Mouse (Mus musculus) adipocyte (in vitro differentiated cells): ENCODE results near the gene Chrm5.
A peak's percentile ranks its signal among the peaks of the same experiment; 100 is the strongest.

Source experiments
- DNase-seq: peaks from one replicate; pipeline ENCODE4 v3.0.0-alpha.2; 2016; ENCODE audit warnings: low spot score

The Chrm5 gene

DNA sequence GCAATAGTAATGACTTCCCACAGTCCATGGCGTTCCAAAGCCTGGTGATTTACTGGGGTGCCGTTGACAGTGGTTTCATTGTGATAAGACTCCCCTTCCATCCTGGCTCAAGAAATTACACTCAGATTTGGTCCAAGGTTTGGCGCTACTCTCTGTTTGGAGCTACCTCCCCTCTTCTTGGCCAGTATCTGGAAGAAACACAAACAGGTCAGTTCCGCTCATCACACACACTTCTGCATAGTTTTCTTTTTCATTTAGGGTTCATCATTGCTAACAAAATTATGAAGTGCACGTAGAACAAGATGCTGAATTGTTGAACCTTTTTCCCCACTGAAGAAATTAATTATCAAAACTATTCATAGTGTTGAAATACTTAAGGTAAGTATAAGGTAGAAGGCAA lies at the start of gene Chrm5:
Gene Chrm5 (minus strand): TSS at position 101 of the 400 bp plus-strand sequence.
- DNase-seq, result no peak

DNA sequence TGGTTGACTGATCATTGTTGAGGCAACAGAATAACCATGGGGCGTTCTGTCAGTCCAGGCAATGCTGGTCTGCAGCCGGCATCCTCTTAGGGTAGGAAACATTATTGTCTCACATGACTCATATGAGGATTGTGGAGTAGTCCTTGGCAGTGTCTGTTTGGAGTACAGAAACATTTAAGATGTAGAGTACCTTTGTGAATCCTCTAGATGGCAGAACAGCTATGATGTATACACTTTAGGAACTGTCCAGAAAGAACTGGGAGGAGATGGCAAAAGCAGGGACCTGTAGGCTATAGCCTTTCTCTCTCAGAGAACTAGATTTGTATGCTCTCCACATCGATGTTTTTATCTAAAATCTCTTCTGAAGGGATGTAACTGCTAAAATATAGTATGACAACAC lies 46.4 kb upstream of the Chrm5 start:
- DNase-seq, result no peak

DNA sequence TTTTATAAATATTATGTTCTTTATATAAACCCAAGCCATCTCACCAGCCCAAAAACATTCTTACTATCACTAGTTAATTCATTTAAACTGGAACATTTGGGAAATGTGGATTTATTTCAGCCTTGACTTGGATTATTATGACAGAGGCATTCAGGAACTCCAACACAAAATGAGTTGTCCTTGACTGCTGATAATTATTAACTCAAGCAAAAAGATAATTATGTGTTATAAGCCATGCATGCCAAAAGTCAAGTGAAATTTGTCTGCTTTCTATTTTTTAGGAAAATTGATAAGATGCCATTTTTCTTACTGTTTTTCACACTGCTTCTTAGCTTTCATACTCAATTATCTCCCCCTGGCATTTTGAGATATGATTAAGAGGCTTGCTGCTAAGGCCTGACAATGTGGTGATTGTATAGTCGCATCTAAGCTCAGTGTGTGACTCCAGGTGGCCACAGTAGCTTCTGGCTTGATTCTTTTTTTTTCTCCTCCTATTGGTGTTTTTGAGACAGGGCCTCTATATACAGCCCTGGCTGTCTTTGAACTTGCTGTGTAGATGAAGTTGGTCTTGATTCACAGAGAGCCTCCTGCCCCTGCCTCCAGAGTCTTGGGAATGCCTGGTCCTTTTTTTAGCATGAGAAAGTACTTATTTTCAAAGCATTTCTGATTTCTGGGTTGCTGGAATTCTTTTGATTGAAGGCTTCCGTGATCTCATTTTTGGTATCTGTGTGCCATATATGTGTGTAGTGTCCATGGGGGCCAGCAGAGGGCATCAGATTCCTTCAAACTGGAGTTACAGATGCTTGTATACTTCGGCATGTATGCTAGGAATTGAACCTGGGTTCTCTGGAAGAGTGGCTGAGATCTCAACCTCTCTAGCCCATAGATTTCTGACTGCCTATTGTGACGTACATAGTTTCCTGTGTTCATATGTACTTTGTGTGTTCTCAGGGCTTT lies 40.2 kb upstream of the Chrm5 start:
- DNase-seq, result no peak

DNA sequence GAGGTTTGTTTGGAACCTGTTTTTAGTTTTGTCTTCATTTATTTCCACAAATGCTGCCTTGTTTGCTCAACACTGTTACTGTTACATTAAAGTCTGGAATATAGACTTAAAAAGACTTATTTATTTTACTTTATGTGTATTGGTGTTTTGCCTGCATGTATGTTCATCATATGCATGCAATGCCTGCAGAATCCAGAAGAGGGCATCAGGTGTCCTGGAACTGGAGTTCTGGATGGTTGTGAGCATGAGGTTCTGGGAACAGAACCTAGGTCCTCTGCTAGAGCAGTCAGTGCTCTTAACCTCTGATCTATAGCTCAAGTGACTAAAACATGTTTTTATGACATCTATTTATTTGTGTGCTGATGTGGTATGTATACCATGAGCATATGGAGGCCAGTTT lies 38.0 kb upstream of the Chrm5 start:
- no peak for DNase-seq

DNA sequence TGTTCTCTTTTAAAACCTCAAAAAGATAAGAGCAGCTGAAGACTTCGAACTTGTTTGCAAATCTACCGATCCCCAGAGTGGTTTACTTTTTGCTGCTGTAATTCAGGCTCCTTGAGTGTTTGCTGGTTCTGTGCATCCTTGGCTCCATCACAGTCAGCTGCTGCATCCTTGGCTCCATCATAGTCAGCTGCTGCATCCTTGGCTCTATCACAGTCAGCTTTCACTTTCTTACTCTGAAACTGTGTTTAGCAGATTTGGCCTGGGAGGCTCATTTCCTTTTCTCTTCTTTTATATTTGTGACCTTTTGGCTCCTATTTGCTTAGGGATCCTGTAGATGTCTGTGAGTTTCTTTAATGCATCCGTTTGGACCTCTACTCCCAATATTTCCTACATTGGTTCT lies 36.6 kb upstream of the Chrm5 start:
- no peak for DNase-seq

DNA sequence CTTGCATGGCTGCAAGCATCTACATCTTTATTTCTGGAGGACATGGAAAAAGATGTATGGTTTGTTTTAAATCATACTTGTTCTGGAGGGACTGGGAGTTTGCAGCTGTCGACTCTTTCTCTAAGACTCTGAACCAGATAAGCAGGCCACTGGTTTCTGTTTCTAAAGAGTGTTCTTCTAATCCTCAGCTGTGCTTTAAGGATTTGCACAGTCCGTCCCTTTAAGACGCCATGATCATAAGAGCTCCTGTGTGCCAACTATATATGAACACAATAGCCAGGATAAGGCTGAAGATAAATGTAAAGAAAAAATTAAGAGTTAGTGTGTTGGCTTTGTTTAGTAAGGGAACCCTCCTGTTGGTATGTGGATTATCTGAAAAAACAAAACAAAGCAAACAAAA lies 36.2 kb upstream of the Chrm5 start:
- DNase-seq, result no peak

DNA sequence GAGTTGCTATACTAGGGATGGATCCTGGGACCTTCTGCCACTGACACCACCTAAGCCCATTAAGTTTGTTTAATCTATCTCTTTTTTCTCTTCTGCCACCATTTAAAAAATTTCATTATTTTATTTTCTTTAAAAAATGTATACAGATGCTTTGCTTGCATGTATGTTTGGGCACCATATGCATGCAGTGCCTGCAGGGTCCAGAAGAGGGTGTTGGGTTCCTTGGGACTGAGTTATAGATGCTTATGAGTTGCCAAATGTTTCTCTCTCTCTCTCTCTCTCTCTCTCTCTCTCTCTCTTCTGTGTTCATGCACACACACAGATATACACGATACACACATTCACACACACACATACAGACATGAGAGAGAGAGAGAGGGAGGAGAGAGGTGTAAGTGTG lies 32.5 kb upstream of the Chrm5 start:
- DNase-seq, result no peak

DNA sequence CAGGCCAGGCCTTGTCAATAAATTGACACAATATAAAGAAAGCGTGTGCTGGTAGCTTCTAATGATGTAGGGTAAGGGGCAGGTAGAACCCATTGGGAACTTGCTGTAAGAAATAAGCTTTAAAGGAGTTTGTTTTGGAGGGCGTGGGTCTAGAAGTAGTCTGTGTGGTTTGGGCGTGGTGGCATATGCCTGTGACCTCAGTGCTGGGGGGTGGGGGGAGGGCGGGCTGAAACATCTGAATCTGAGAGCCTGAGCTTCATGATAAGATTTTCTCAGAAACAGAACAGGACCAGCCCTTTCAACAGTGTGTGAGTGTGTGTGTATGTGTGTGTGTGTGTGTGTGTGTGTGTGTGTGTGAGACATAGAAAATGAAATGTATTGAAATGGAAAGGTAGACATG lies 29.6 kb upstream of the Chrm5 start:
- DNase-seq, result no peak

DNA sequence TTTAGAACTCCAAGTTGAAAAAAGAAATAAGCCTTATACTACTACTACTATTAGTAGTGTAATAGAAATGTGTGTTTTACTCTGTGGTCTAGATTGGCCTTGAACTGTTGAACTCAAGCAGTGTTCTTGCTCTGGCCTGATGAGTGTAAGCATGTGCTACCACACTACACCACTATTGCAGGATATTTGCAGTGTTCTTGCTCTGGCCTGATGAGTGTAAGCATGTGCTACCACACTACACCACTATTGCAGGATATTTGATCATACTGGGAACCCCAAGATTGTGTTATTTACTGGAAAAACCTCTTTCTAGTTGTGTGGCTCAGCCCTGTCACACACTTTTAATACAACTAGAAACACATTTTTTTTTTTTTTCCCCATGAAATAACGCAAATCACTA lies 26.9 kb upstream of the Chrm5 start:
- no peak for DNase-seq

DNA sequence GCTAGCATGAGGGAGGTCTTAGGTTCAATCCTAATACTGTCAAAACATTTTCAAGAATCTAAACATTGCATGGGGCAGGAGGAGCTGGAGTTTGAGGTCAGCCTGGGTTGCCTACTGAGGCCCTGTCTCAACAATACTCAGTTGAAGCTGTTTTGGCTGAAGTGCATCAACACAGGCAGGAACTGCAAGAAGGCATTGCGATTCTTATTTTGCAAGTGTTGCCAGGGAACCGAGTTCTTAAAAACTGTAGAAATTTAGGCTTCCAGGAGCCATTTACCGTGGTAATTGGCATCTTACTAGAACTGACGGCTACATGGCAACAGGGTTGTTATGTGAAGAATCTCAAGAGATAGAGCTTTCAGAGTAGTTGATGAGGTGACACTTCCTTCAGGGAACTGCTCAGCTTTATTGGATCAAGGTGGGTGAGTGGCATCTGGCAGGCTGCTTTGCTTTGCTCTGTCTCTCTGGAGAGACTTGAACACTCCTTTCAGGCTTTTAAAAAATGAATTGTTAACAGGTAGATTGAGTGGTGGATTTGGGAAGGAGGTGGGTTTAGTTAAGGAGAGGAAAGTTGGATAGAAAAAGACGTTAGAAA lies 26.4 kb upstream of the Chrm5 start:
- DNase-seq, result no peak

DNA sequence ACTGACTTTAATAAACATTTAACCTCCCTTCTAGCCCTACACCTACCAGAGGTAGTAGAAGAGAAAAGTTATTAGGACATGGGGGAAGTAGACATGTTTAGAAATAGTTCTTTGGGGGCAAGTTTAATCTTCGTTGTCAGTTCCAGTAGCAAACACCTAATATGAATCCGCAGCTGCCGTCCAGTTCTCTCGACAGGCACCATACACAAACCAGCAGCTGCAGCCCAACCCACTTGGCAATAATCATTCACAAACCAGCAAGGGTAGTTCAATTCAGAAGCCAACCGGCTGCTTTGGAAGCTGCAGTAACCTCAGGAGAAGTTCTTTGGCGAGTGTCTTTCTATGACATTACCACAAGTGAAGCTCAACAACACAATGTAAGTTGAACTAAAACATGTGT lies 23.4 kb upstream of the Chrm5 start:
- DNase-seq, result no peak

DNA sequence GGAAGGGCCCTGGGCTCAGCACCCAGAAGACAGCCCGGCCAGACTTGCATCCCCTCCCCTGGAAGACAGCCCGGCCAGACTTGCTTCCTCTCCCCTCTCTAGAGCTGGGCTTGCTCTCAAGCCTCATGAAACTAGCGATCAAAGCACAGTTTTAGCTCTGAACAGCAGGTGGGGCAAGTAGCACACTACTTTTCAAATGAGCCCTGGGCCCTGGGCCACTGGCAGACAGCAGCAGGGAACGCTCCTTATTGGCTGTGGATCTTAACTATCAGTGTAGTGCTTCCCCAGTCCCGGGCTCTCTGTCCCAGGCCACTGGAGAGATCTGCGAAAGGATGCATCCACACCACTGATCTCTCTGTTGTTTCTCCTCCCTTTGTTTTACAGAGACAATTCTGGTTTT lies 20.6 kb upstream of the Chrm5 start:
- peak; percentile 81 for DNase-seq

DNA sequence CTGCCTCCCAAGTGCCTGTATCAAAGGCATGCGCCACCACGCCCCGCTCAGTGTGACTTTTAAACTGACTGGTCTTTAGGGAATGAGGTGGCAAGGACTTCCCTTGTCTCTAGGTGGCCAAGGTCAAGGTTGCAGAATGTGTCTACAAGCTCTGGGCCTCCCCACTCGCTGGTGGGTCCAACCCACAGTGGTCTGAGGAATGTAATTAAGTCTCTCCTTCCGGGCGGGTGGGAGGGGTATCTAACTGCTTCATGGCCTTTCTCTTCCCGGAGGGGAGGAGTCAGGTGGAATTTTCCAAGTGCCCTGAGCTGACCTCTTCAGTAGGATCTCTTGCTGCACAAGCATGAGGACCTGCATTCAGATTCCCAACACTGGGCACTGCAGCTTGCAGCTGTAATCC lies 17.3 kb upstream of the Chrm5 start:
- no peak for DNase-seq

DNA sequence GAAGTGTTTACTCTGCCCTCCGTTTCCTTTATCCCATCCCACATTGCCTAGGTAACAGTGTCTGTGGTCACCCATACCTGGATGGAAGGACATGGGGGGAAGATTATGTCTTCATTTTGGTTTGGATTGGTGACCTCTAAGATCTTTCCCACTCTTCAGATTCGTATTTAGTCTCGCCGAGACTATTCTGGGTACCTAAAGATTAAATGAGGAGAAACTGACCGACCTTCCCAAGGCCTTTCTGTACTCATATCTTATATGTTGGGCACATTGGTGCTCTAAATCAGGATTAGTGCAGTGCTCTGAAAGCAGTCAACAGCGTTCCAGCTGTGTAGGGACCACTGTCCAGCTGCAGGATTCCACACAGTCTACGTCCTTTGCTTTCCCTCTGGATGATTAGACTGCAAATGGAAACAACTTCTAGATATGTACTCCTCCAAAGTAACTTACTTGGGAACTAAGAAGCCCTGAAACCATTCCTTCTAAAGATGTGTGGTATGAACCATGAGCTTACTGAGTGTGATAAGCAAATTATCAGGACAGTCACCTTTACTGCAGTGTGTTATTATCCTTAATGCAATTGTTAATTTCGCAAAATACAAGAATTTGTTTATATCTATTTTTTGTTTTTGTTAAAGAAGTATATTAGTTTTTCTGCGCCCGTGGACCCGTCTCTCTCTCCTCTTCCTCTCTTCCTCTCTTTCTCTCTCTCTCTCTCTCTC lies 13.1 kb upstream of the Chrm5 start:
- no peak for DNase-seq

DNA sequence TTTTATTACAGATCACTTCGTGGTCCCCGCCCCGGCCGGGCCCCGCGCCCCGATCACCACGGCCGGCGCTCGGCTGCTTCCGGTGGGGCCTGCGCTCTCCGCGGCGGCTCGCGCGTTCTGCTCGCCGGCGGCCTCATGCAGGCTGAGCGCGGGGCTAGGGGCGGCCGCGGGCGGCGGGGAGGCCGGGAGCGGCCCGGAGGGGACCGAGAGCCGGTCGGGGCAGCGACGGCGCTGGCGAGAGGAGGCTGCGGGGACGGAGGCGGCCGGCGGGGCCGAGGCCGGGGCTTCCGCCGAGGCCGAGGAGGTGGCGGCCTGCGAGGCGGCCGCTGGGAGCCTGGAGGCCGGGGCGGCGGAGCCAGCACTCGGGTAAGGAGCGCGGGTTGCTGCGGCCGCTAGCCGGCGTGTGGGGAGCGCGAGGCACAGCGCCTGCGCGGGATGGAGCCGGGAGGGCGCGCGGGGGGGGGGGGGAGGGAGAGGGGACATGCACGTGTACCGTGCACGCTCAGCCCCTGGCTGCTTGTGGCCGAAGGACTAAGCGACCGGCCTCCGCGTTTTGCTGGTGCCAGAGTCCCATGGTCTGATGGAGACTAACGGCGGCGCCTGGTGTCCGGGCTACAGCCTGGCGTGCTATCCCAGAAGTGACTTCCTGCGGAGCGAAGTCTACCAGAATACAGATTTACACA lies 12.4 kb upstream of the Chrm5 start, which contains the start of gene Aven:
Gene Aven (plus strand): TSS at position 109 of the 683 bp plus-strand sequence.
- DNase-seq, result peak; percentile 82

DNA sequence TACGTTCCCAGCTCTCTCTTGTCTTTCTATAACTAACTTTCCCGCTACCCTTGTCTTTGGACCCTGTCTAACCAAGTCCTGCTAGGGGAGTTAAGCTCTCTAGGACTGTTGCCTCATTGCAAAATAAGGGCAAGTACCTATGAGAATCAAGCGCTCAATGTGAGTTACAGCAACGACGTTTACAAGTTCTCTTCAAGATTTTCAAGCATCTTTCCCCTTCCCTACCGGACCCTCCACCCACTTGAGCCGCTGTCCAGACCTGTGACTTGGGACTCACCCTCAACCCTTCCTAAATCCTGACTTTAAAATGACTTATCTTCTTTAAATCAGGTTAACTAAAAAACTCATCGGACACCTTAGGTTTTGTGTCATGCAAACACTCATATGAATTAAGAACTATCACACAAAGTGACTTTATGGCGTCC lies 11.9 kb upstream of the Chrm5 start:
- DNase-seq, result peak; percentile 64

DNA sequence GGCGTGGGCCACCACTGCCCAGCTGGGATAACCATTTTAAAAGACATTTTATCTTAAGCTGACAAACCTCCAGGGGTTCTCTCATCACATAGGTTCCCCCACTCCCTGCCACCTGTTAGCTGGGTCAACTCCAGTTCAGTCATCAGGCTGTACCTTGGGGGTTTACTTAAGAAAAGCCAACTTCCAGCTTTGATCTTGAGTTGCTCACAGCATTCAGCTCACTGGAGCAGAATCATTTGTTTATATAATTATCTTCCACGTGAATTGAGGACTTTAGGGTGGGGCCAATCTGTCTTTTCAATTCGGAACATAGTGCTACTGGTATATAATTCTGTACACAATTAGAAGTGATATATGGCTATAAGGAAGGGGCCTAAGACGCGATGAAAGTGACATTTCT lies 11.1 kb upstream of the Chrm5 start:
- DNase-seq, result no peak

DNA sequence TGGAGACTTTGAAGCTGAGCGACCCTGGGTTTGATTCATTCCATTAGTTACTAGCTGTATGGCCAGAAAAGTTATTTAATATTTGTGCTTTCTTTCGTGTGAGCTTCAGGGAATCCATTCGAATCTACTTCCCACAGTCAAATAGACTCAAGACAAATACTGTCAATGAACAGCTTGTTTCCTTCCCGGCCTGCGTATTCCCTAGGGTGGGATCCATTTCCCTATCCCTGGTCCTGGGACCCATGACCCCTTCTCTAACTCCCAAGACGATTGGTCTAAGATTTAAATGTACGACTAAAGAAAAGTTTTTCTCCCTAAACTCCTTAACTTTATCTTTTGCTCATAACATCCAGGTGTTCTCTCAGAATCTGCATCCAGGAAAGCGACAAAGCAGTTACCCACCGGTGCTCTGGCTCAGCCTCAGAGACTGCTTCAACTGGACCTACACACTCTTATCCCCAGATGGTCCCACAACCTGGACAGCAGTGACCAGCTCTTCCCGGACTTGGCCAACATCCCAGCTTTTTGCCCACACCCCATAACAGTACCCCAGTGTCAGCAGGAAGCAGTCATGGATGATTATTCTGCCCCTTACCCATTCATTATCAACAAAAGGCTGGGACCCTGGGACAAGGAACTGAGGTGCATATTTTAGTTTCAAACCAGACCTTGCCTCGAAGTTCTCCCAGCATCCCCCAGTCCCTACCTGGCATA lies 10.1 kb upstream of the Chrm5 start:
- no peak for DNase-seq

DNA sequence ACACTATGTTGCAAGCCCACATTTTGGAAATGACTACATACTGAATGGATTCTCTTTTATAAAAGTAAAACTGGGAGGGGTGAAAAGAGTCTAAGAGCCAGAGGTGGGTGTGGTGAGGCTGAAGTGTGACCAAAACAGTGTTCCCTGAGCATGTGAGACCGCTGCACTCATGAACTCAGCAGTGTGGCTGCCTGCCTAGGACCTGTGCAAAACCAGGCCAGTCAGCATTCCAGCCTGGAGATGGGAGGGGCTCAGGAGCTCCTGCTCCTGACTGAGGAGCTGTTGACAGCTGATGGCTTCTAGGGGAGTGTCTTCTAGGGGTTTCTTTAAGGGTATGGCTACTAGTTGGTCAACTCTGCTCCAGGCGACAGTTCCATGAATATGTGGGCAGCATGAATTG lies 4.3 kb upstream of the Chrm5 start:
- DNase-seq, result peak; percentile 37

DNA sequence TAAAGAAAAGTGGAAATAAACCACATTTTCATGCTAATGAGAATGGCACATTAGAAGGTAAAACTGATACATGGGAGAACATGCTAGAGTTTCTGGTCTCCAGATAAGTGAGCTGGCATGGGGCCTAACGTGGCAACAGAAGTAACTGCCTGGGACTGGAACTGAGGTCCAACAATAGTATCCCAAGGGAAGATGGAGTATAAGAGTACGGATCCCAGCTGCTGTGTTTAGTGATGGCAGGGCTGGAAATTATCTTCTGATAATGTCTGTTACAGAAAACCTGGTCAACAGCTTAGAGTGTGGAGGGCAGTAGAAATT lies 2.7 kb upstream of the Chrm5 start:
- no peak for DNase-seq

DNA sequence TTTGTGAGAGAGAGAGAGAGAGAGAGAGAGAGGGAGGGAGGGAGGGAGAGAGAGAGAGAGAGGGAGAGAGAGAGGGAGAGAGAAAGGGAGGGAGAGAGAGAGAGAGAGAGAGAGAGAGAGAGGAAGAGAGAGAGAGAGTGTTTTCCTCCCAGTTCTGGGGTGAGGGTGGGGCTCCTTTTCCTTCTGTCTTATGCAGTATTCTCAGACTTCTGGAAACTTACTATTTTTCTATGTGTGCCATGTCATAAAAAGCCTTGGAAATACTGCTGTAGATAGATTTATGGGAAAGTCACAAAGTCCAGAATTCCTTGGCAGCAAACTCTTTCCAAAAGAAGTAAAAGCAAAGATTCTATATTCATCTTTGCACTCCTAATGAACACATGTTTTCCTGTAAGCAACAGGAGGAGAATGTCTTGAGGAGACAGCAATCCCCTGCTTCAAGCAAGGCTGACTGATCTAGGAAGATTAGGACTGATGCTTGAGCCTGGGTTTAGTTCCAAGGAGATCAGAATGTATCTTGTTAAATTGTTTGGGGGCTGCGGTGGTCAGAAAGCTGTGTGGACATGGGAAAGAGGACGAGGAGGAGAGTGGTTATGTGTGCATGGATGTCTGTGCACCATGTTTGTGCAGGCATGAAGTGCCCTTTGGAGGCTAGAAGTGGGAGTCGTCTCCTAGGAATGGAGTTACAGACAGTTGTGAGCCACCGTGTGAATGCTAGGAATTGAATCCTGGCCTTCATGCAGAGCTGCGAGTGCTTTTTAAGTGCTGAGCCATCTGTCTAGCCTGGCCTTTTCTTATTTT lies 2.2 kb upstream of the Chrm5 start:
- DNase-seq, result no peak
